Mouse (Mus musculus) ES-E14 (cell line): ENCODE data around the gene Tmem38b. TPM values are rescaled to one million over a fixed set of nuclear protein-coding genes. Genes with fewer than 3 reads are reported as not detected.

Experiments
- DNase-seq: peaks from one replicate; pipeline ENCODE4 v3.0.0-alpha.2; 2013; ENCODE audit warnings: low read depth, low spot score
- H3K27ac ChIP-seq: 2 replicates; pipeline ENCODE4 v1.5.1; 2012; ENCODE audit warnings: low read depth, mild to moderate bottlenecking, low read length, moderate library complexity, mixed read lengths; ENCODE audit not compliant: poor library complexity, insufficient read depth, severe bottlenecking
- H3K36me3 ChIP-seq: 2 replicates; pipeline ENCODE4 v1.6.1; 2012; ENCODE audit warnings: mild to moderate bottlenecking, low read length, moderate library complexity, mixed read lengths; ENCODE audit not compliant: control insufficient read depth, poor library complexity, insufficient read depth, severe bottlenecking
- H3K4me1 ChIP-seq, 2 experiments: fragments of 150-350 bp in 1 of 2; sonication (generic) in 1 of 2; 2 replicates each; pipeline ENCODE4 v1.6.1; 2012; ENCODE audit warnings: low read length in 2 of 2, mild to moderate bottlenecking in 1 of 2, mixed read lengths in 1 of 2; ENCODE audit not compliant: control insufficient read depth in 2 of 2, insufficient read depth in 2 of 2, poor library complexity in 1 of 2
- H3K4me3 ChIP-seq, 2 experiments: fragments of 150-350 bp in 1 of 2; sonication (generic) in 1 of 2; 2 replicates each; pipeline ENCODE4 v1.5.1; 2012; ENCODE audit warnings: low read length in 2 of 2, low read depth in 1 of 2, mild to moderate bottlenecking in 1 of 2, mixed read lengths in 1 of 2; ENCODE audit not compliant: insufficient read depth in 1 of 2, poor library complexity in 1 of 2, severe bottlenecking in 1 of 2
- H3K9ac ChIP-seq: 2 replicates; pipeline ENCODE4 v1.6.1; 2012; ENCODE audit warnings: low read depth, mild to moderate bottlenecking, low read length, mixed read lengths; ENCODE audit not compliant: poor library complexity, insufficient read depth, severe bottlenecking
- H3K9me3 ChIP-seq: fragments of 150-350 bp; sonication (generic); 2 replicates; pipeline ENCODE4 v1.6.1; 2012; ENCODE audit warnings: low read depth, mild to moderate bottlenecking, low read length; ENCODE audit not compliant: control insufficient read depth, insufficient read depth
- CHD2 ChIP-seq: IDR thresholded peaks from 2 replicates; pipeline ENCODE4 v1.6.1; 2014; ENCODE audit warnings: mild to moderate bottlenecking, low read depth, low read length, inconsistent platforms
- HCFC1 ChIP-seq: IDR thresholded peaks from 2 replicates; pipeline ENCODE4 v1.6.1; 2012; ENCODE audit warnings: low read length, inconsistent platforms, borderline replicate concordance; ENCODE audit not compliant: insufficient read depth
- MAFK ChIP-seq: IDR thresholded peaks from 2 replicates; pipeline ENCODE4 v1.6.1; 2014; ENCODE audit warnings: mild to moderate bottlenecking, low read depth, low read length, inconsistent platforms; ENCODE audit not compliant: insufficient read depth
- ZC3H11A ChIP-seq: IDR thresholded peaks from 2 replicates; pipeline ENCODE4 v1.6.1; 2012; ENCODE audit warnings: low read depth, mild to moderate bottlenecking, inconsistent platforms, low read length, borderline replicate concordance
- ZNF384 ChIP-seq: IDR thresholded peaks from 2 replicates; pipeline ENCODE4 v1.6.1; 2012; ENCODE audit warnings: low read depth, low read length, inconsistent platforms
- in situ Hi-C, 2 experiments: fragments of 600-800 bp; cut with MboI; formaldehyde crosslinking; loops; one replicate each; pipeline ENCODE4 v1.15.1; 2025; ENCODE audit warnings: low sequenced_read_pairs in 2 of 2, inconsistent platforms in 1 of 2; ENCODE audit not compliant: unreplicated experiment in 2 of 2
- total RNA-seq: library from RNA; depleted of rRNA; stranded (reverse); fragments of 300-350 nt; gene quantifications from 2 replicates; pipeline ENCODE4 v1.2.3, GENCODE M21; 2012; rRNA removed

The Tmem38b gene
- total RNA-seq = 23.5 and 28.0 TPM in 2 replicates

- Histone ChIP-seq H3K36me3 (no peaks in the 10 kb centered on the region), H3K4me1 (0 out of 4 replicates have a peak, but pooled peaks cover 0 to 2% of the 10 kb centered on the region in 2 experiments), H3K4me3 (peak within 1 kb of the TSS; percentile 97 to 100), H3K9me3 (no peaks in the 10 kb centered on the region), H3K9ac (peak within 1 kb of the TSS; percentile 96), H3K27ac (peak within 1 kb of the TSS; percentile 72; the same call in 1 of the 2 replicates)
- DNase-seq = peak; percentile 56
- in situ Hi-C loops = no loop called here
- TF ChIP-seq HCFC1 = no peak
- TF ChIP-seq CHD2 = no peak
- TF ChIP-seq MAFK = no peak
- TF ChIP-seq ZNF384 = no peak
- TF ChIP-seq ZC3H11A = no peak
These were observed at the start of gene Tmem38b for GRCm38 (mm10) chr4:53825821-53826605. Gene Tmem38b, plus strand, starts transcription at chr4:53826045.

GRCm38 (mm10) chr4:53781396-53781795 lies 44.4 kb upstream of the Tmem38b start:
- no peak overlapping the region for H3K9ac ChIP-seq
- no peak overlapping the region for H3K4me3 ChIP-seq
- DNase-seq = no peak
- no peak for TF ChIP-seq CHD2
- no peak for TF ChIP-seq HCFC1
- TF ChIP-seq ZNF384 = no peak
- TF ChIP-seq MAFK = no peak
- no peak for TF ChIP-seq ZC3H11A
- no peaks in the 10 kb centered on the region for H3K9me3 ChIP-seq
- in situ Hi-C loops = no loop called here
- peaks cover 0 to 4% of the 10 kb centered on the region in 2 experiments; a peak in 1 of 4 replicates for H3K4me1 ChIP-seq
- no peaks in the 10 kb centered on the region for H3K36me3 ChIP-seq
- H3K27ac ChIP-seq = no peak overlapping the region

- DNase-seq = no peak
- no peaks in the 10 kb centered on the region for H3K36me3 ChIP-seq
- no peak overlapping the region for H3K9ac ChIP-seq
- in situ Hi-C loops = no loop called here
- peaks cover 0 to 4% of the 10 kb centered on the region in 2 experiments; a peak in 1 of 4 replicates for H3K4me1 ChIP-seq
- no peak overlapping the region for H3K27ac ChIP-seq
- TF ChIP-seq HCFC1 = no peak
- TF ChIP-seq ZNF384 = no peak
- no peak for TF ChIP-seq MAFK
- no peak for TF ChIP-seq ZC3H11A
- TF ChIP-seq CHD2 = no peak
- no peak overlapping the region for H3K4me3 ChIP-seq
- no peaks in the 10 kb centered on the region for H3K9me3 ChIP-seq
These were observed 43.4 kb upstream of the Tmem38b start for GRCm38 (mm10) chr4:53782216-53783070.

- no peaks in the 10 kb centered on the region for H3K9me3 ChIP-seq
- in situ Hi-C loops = no loop called here
- H3K4me1 ChIP-seq = peaks cover 4 to 13% of the 10 kb centered on the region in 2 experiments; a peak in 3 of 4 replicates
- no peak overlapping the region for H3K27ac ChIP-seq
- no peaks in the 10 kb centered on the region for H3K36me3 ChIP-seq
- no peak overlapping the region for H3K9ac ChIP-seq
- no peak for DNase-seq
- no peak for TF ChIP-seq HCFC1
- TF ChIP-seq ZC3H11A = no peak
- TF ChIP-seq CHD2 = no peak
- no peak for TF ChIP-seq MAFK
- no peak for TF ChIP-seq ZNF384
- no peak overlapping the region for H3K4me3 ChIP-seq
These were observed 40.0 kb upstream of the Tmem38b start for GRCm38 (mm10) chr4:53785746-53786398.
